Mouse (Mus musculus) heart, postnatal 4 days (tissue): ENCODE data around the gene Ceacam14. TPM values are rescaled to one million over a fixed set of nuclear protein-coding genes. Genes with fewer than 3 reads are reported as not detected.

Source experiments
- DNase-seq: peaks from one replicate; pipeline ENCODE4 v3.0.0; 2021
- total RNA-seq, 2 experiments: library from RNA; stranded (reverse); gene quantifications; 2 replicates each; pipeline ENCODE4 v1.2.3; 2021

The Ceacam14 gene
- total RNA-seq, result not detected

DNA sequence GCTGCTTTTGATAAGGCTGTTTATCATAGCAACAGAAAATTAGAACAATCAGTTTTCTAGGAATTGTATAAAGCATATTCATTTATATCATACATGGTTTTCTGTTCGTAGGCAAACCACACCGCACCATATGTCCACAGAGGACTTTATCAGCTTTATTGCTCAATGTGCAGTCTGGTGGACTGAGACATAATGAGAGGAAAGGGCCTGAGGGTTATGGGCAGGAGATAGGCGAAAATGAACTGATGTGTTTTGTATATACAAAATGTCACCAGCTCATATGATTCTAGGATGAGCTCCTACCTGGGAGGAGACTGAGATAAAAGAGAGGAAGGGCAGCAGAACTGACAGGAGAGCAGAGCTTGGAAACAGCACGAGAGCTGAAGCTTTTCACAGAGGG is at the start of gene Ceacam14:
Ceacam14 (plus strand) TSS at position 301 of the 400 bp plus-strand sequence.
- DNase-seq, result no peak

Other genes starting within 250 kb of the Ceacam14 start
- not detected for gene Ceacam5, start 99.4 kb upstream of the Ceacam14 start, total RNA-seq
- not detected for gene Gm5155, start 59.1 kb downstream of the Ceacam14 start, total RNA-seq
- not detected for gene Ceacam11, start 159.5 kb downstream of the Ceacam14 start, total RNA-seq
- not detected for gene Ceacam13, start 197.3 kb downstream of the Ceacam14 start, total RNA-seq